Mouse (Mus musculus): ENCODE measurements around the gene Hmx2.

DNA sequence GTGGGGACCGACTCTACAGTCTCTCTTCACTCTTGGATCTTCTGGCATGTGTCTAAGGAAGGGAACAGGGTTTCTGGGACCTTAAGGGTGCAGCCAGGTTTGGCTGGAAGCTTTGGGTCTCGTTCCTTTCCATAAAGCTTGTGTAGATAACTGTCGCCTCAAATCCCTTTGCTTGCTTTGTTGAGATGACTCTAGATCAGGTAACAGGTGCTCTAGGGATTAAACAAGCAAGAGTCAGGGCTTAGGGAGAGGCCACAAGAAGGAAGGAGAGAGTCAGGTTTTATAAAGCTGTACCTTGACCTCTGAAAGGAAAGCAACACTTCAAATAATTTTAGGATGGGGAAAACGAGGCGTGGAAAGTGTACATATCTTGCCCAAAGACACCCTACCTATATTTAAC is 4.2 kb downstream of the Hmx2 start:
- TF ChIP-seq CTCF (conservative IDR thresholded peaks at IDR 0.05; ENCODE audit: insufficient read depth, insufficient read length, low read depth, low read length): no peak
- TF ChIP-seq POLR2A (IDR thresholded peaks at IDR 0.05; ENCODE audit: low read depth, low read length): no peak

Data from kidney, adult 2 months (tissue).